Mouse (Mus musculus): ENCODE measurements around the gene Lect2. TPM values are rescaled to one million over a fixed set of nuclear protein-coding genes. Genes with fewer than 3 reads are reported as not detected.

Lect2 gene
- polyA plus RNA-seq, 2 experiments: 29.8 to 57.7 TPM

GRCm38 (mm10) chr13:56582720-56583119 lies 34.4 kb upstream of the Lect2 start:
- H3K4me3 ChIP-seq (ENCODE audit: insufficient read depth in 1 of 2, low read depth in 2 of 2, low read length in 2 of 2): no peak overlapping the region
- H3K36me3 ChIP-seq (replicated peaks; ENCODE audit: control insufficient read depth, insufficient read depth, low read depth): no peaks in the 10 kb centered on the region
- no peak for ATAC-seq (ENCODE audit: insufficient read depth)
- H3K27me3 ChIP-seq (ENCODE audit: control insufficient read depth, insufficient read depth, low read length): no peaks in the 10 kb centered on the region
- no peak for TF ChIP-seq CTCF (IDR thresholded peaks at IDR 0.05; ENCODE audit: low read depth)
- no peak for TF ChIP-seq EP300 (IDR thresholded peaks at IDR 0.05; ENCODE audit: low read depth)
- H3K9me3 ChIP-seq (ENCODE audit: control insufficient read depth, low read length): no peaks in the 10 kb centered on the region
- H3K4me2 ChIP-seq (ENCODE audit: low read depth): no peak overlapping the region
- H3K27ac ChIP-seq: no peak overlapping the region
- DNase-seq (ENCODE audit: low read depth in 3 of 3, low spot score in 3 of 3): no peak
- H3K4me1 ChIP-seq (replicated peaks; ENCODE audit: control insufficient read depth in 2 of 2, insufficient read depth in 2 of 2, low read length in 1 of 2): no peaks in the 10 kb centered on the region
- no peak overlapping the region for H3K9ac ChIP-seq (replicated peaks)
- 41% methylated on average over 3 of the region's 3 CpGs for WGBS (ENCODE audit: insufficient replicate concordance)

- WGBS (ENCODE audit: insufficient replicate concordance): 9% methylated on average over 6 of the region's 6 CpGs
- H3K4me3 ChIP-seq (ENCODE audit: insufficient read depth in 1 of 2, low read depth in 2 of 2, low read length in 2 of 2): no peak overlapping the region
- H3K27ac ChIP-seq: no peak overlapping the region
- no peaks in the 10 kb centered on the region for H3K36me3 ChIP-seq (replicated peaks; ENCODE audit: control insufficient read depth, insufficient read depth, low read depth)
- no peaks in the 10 kb centered on the region for H3K9me3 ChIP-seq (ENCODE audit: control insufficient read depth, low read length)
- H3K9ac ChIP-seq (replicated peaks): no peak overlapping the region
- H3K4me1 ChIP-seq (replicated peaks; ENCODE audit: control insufficient read depth in 2 of 2, insufficient read depth in 2 of 2, low read length in 1 of 2): no peaks in the 10 kb centered on the region
- H3K27me3 ChIP-seq (ENCODE audit: control insufficient read depth, insufficient read depth, low read length): no peaks in the 10 kb centered on the region
- ATAC-seq (ENCODE audit: insufficient read depth): no peak
- no peak overlapping the region for H3K4me2 ChIP-seq (ENCODE audit: low read depth)
- TF ChIP-seq CTCF (IDR thresholded peaks at IDR 0.05; ENCODE audit: low read depth): no peak
- no peak for TF ChIP-seq EP300 (IDR thresholded peaks at IDR 0.05; ENCODE audit: low read depth)
- no peak for DNase-seq (ENCODE audit: low read depth in 3 of 3, low spot score in 3 of 3)
These were observed 33.7 kb upstream of the Lect2 start for GRCm38 (mm10) chr13:56581961-56582434.

- H3K27me3 ChIP-seq (ENCODE audit: control insufficient read depth, insufficient read depth, low read length): no peaks in the 10 kb centered on the region
- no peak for ATAC-seq (ENCODE audit: insufficient read depth)
- DNase-seq (ENCODE audit: low read depth in 3 of 3, low spot score in 3 of 3): no peak
- no peaks in the 10 kb centered on the region for H3K9me3 ChIP-seq (ENCODE audit: control insufficient read depth, low read length)
- 36% methylated on average over 3 of the region's 3 CpGs for WGBS (ENCODE audit: insufficient replicate concordance)
- H3K9ac ChIP-seq (replicated peaks): no peak overlapping the region
- no peak overlapping the region for H3K4me3 ChIP-seq (ENCODE audit: insufficient read depth in 1 of 2, low read depth in 2 of 2, low read length in 2 of 2)
- no peaks in the 10 kb centered on the region for H3K4me1 ChIP-seq (replicated peaks; ENCODE audit: control insufficient read depth in 2 of 2, insufficient read depth in 2 of 2, low read length in 1 of 2)
- no peak overlapping the region for H3K4me2 ChIP-seq (ENCODE audit: low read depth)
- TF ChIP-seq CTCF (IDR thresholded peaks at IDR 0.05; ENCODE audit: low read depth): no peak
- no peak for TF ChIP-seq EP300 (IDR thresholded peaks at IDR 0.05; ENCODE audit: low read depth)
- H3K27ac ChIP-seq: no peak overlapping the region
- no peaks in the 10 kb centered on the region for H3K36me3 ChIP-seq (replicated peaks; ENCODE audit: control insufficient read depth, insufficient read depth, low read depth)
These were observed 33.2 kb upstream of the Lect2 start for GRCm38 (mm10) chr13:56581512-56581911.

- TF ChIP-seq EP300 (IDR thresholded peaks at IDR 0.05; ENCODE audit: low read depth) (no peak), CTCF (IDR thresholded peaks at IDR 0.05; ENCODE audit: low read depth) (no peak)
- no peak overlapping the region for H3K4me3 ChIP-seq (ENCODE audit: insufficient read depth in 1 of 2, low read depth in 2 of 2, low read length in 2 of 2)
- DNase-seq (ENCODE audit: low read depth in 3 of 3, low spot score in 3 of 3): no peak
- no peak overlapping the region for H3K27ac ChIP-seq
- no peaks in the 10 kb centered on the region for H3K9me3 ChIP-seq (ENCODE audit: control insufficient read depth, low read length)
- H3K9ac ChIP-seq (replicated peaks): no peak overlapping the region
- no peak overlapping the region for H3K4me2 ChIP-seq (ENCODE audit: low read depth)
- ATAC-seq (ENCODE audit: insufficient read depth): no peak
- H3K36me3 ChIP-seq (replicated peaks; ENCODE audit: control insufficient read depth, insufficient read depth, low read depth): no peaks in the 10 kb centered on the region
- 61% methylated on average over 5 of the region's 5 CpGs for WGBS (ENCODE audit: insufficient replicate concordance)
- H3K27me3 ChIP-seq (ENCODE audit: control insufficient read depth, insufficient read depth, low read length): no peaks in the 10 kb centered on the region
- H3K4me1 ChIP-seq (replicated peaks; ENCODE audit: control insufficient read depth in 2 of 2, insufficient read depth in 2 of 2, low read length in 1 of 2): no peaks in the 10 kb centered on the region
These were observed 32.1 kb upstream of the Lect2 start for GRCm38 (mm10) chr13:56580450-56580849.

- DNase-seq (ENCODE audit: low read depth in 3 of 3, low spot score in 3 of 3) (no peak), ATAC-seq (ENCODE audit: insufficient read depth) (no peak)
- H3K4me1 ChIP-seq (replicated peaks; ENCODE audit: control insufficient read depth in 2 of 2, insufficient read depth in 2 of 2, low read length in 1 of 2): no peaks in the 10 kb centered on the region
- no peaks in the 10 kb centered on the region for H3K27me3 ChIP-seq (ENCODE audit: control insufficient read depth, insufficient read depth, low read length)
- no peaks in the 10 kb centered on the region for H3K36me3 ChIP-seq (replicated peaks; ENCODE audit: control insufficient read depth, insufficient read depth, low read depth)
- no peaks in the 10 kb centered on the region for H3K9me3 ChIP-seq (ENCODE audit: control insufficient read depth, low read length)
- H3K9ac ChIP-seq (replicated peaks): no peak overlapping the region
- no peak for TF ChIP-seq EP300 (IDR thresholded peaks at IDR 0.05; ENCODE audit: low read depth)
- TF ChIP-seq CTCF (IDR thresholded peaks at IDR 0.05; ENCODE audit: low read depth): no peak
- WGBS (ENCODE audit: insufficient replicate concordance): 67% methylated on average over 5 of the region's 5 CpGs
- H3K4me3 ChIP-seq (ENCODE audit: insufficient read depth in 1 of 2, low read depth in 2 of 2, low read length in 2 of 2): no peak overlapping the region
- no peak overlapping the region for H3K27ac ChIP-seq
- H3K4me2 ChIP-seq (ENCODE audit: low read depth): no peak overlapping the region
These were observed 29.8 kb upstream of the Lect2 start for GRCm38 (mm10) chr13:56578097-56578496.
